Mouse (Mus musculus): ENCODE data around the gene Pik3r2. TPM values are rescaled to one million over a fixed set of nuclear protein-coding genes. Genes with fewer than 3 reads are reported as not detected.
A peak's percentile ranks its signal among the peaks of the same experiment; 100 is the strongest.

Gene Pik3r2
- polyA plus RNA-seq, 1 experiment from 2014 or later = 37.4 TPM

- Histone ChIP-seq H3K36me3 (ENCODE audit: control insufficient read depth, insufficient read depth) (no peaks in the 10 kb centered on the region), H3K4me3 (ENCODE audit: low read depth, low read length) (no peak overlapping the region), H3K27ac (ENCODE audit: low read depth, low read length) (no peak overlapping the region), H3K4me2 (replicated peaks; ENCODE audit: low read depth) (no peak overlapping the region), H3K9ac (ENCODE audit: low read depth, low read length) (no peak overlapping the region), H3K9me3 (ENCODE audit: control insufficient read depth) (no peaks in the 10 kb centered on the region), H3K4me1 (replicated peaks; ENCODE audit: control insufficient read depth, insufficient read depth, low read length) (0 out of 2 replicates have a peak, but pooled peaks cover 3% of the 10 kb centered on the region), H3K27me3 (replicated peaks; ENCODE audit: control insufficient read depth, insufficient read depth, low read length) (no peaks in the 10 kb centered on the region; the same call in 1 of the 2 replicates)
- TF ChIP-seq CTCF (IDR thresholded peaks at IDR 0.05; ENCODE audit: low read depth) = no peak
- ATAC-seq = no peak
- WGBS = 82% methylated on average over 8 of the region's 8 CpGs
These were observed 32.6 kb upstream of the Pik3r2 start for GRCm38 (mm10) chr8:70808955-70809701.

- H3K27ac ChIP-seq (ENCODE audit: low read depth, low read length) = no peak within 1 kb of the TSS
- ATAC-seq = no peak
- WGBS = 59% methylated on average over 5 of the region's 5 CpGs
- no peak within 1 kb of the TSS for H3K4me2 ChIP-seq (replicated peaks; ENCODE audit: low read depth)
- no peak within 1 kb of the TSS for H3K4me3 ChIP-seq (ENCODE audit: low read depth, low read length)
- no peaks in the 10 kb centered on the region for H3K36me3 ChIP-seq (ENCODE audit: control insufficient read depth, insufficient read depth)
- no peak for TF ChIP-seq CTCF (IDR thresholded peaks at IDR 0.05; ENCODE audit: low read depth)
- no peaks in the 10 kb centered on the region for H3K27me3 ChIP-seq (replicated peaks; ENCODE audit: control insufficient read depth, insufficient read depth, low read length)
- H3K9me3 ChIP-seq (ENCODE audit: control insufficient read depth) = no peaks in the 10 kb centered on the region
- H3K9ac ChIP-seq (ENCODE audit: low read depth, low read length) = no peak within 1 kb of the TSS
- 0 out of 2 replicates have a peak, but pooled peaks cover 3% of the 10 kb centered on the region for H3K4me1 ChIP-seq (replicated peaks; ENCODE audit: control insufficient read depth, insufficient read depth, low read length)
These were observed 31.7 kb upstream of the Pik3r2 start, which contains the start of gene Il12rb1 for GRCm38 (mm10) chr8:70808239-70808638. TSS of gene Il12rb1 (plus strand) at chr8:70808449.

- 44% methylated on average over 1 of the region's 1 CpGs for WGBS
- no peak for ATAC-seq
- H3K4me2 ChIP-seq (replicated peaks; ENCODE audit: low read depth) = no peak overlapping the region
- H3K36me3 ChIP-seq (ENCODE audit: control insufficient read depth, insufficient read depth) = no peaks in the 10 kb centered on the region
- no peak for TF ChIP-seq CTCF (IDR thresholded peaks at IDR 0.05; ENCODE audit: low read depth)
- H3K4me3 ChIP-seq (ENCODE audit: low read depth, low read length) = no peak overlapping the region
- H3K9me3 ChIP-seq (ENCODE audit: control insufficient read depth) = no peaks in the 10 kb centered on the region
- H3K27me3 ChIP-seq (replicated peaks; ENCODE audit: control insufficient read depth, insufficient read depth, low read length) = no peaks in the 10 kb centered on the region
- H3K4me1 ChIP-seq (replicated peaks; ENCODE audit: control insufficient read depth, insufficient read depth, low read length) = 0 out of 2 replicates have a peak, but pooled peaks cover 3% of the 10 kb centered on the region
- no peak overlapping the region for H3K9ac ChIP-seq (ENCODE audit: low read depth, low read length)
- H3K27ac ChIP-seq (ENCODE audit: low read depth, low read length) = no peak overlapping the region
These were observed 30.8 kb upstream of the Pik3r2 start for GRCm38 (mm10) chr8:70807304-70807703.

GRCm38 (mm10) chr8:70806541-70806940 lies 30.0 kb upstream of the Pik3r2 start:
- 72% methylated on average over 4 of the region's 4 CpGs for WGBS

GRCm38 (mm10) chr8:70804481-70805206 lies 28.1 kb upstream of the Pik3r2 start, which contains the start of gene Mast3:
TSS of gene Mast3 (minus strand) at chr8:70805054.
- peak; percentile 83 for ATAC-seq
- no peaks in the 10 kb centered on the region for H3K27me3 ChIP-seq (replicated peaks; ENCODE audit: control insufficient read depth, insufficient read depth, low read length)
- no peak for TF ChIP-seq CTCF (IDR thresholded peaks at IDR 0.05; ENCODE audit: low read depth)
- 1% methylated on average over 45 of the region's 45 CpGs for WGBS
- H3K9ac ChIP-seq (ENCODE audit: low read depth, low read length) = peak within 1 kb of the TSS; percentile 31; the same call in 1 of the 2 replicates
- H3K4me1 ChIP-seq (replicated peaks; ENCODE audit: control insufficient read depth, insufficient read depth, low read length) = 0 out of 2 replicates have a peak, but pooled peaks cover 3% of the 10 kb centered on the region
- no peaks in the 10 kb centered on the region for H3K36me3 ChIP-seq (ENCODE audit: control insufficient read depth, insufficient read depth)
- peak within 1 kb of the TSS; percentile 22; the same call in 1 of the 2 replicates for H3K27ac ChIP-seq (ENCODE audit: low read depth, low read length)
- peak within 1 kb of the TSS; percentile 54 for H3K4me3 ChIP-seq (ENCODE audit: low read depth, low read length)
- no peaks in the 10 kb centered on the region for H3K9me3 ChIP-seq (ENCODE audit: control insufficient read depth)
- peak within 1 kb of the TSS; percentile 97 for H3K4me2 ChIP-seq (replicated peaks; ENCODE audit: low read depth)

More at GRCm38 (mm10) chr8:70806541-70806940, 30.0 kb upstream of the Pik3r2 start:
- H3K27me3 ChIP-seq (replicated peaks; ENCODE audit: control insufficient read depth, insufficient read depth, low read length) = no peaks in the 10 kb centered on the region
- no peak for TF ChIP-seq CTCF (IDR thresholded peaks at IDR 0.05; ENCODE audit: low read depth)
- no peak overlapping the region for H3K27ac ChIP-seq (ENCODE audit: low read depth, low read length)
- no peak overlapping the region for H3K9ac ChIP-seq (ENCODE audit: low read depth, low read length)
- H3K4me1 ChIP-seq (replicated peaks; ENCODE audit: control insufficient read depth, insufficient read depth, low read length) = 0 out of 2 replicates have a peak, but pooled peaks cover 3% of the 10 kb centered on the region
- no peak overlapping the region for H3K4me2 ChIP-seq (replicated peaks; ENCODE audit: low read depth)
- no peak for ATAC-seq
- H3K4me3 ChIP-seq (ENCODE audit: low read depth, low read length) = no peak overlapping the region
- no peaks in the 10 kb centered on the region for H3K36me3 ChIP-seq (ENCODE audit: control insufficient read depth, insufficient read depth)
- H3K9me3 ChIP-seq (ENCODE audit: control insufficient read depth) = no peaks in the 10 kb centered on the region

Data from intestine, postnatal 0 days (tissue).